Mouse (Mus musculus): Measurements from ENCODE around the gene Reep1. TPM values are rescaled to one million over a fixed set of nuclear protein-coding genes. Genes with fewer than 3 reads are reported as not detected.

Reep1 gene
- polyA plus RNA-seq, 1 experiment from 2014 or later = 13.4 TPM

GRCm38 (mm10) chr6:71695599-71695998, 11.8 kb upstream of the Reep1 start:
- ATAC-seq (no peak), DNase-seq (ENCODE audit: low spot score) (no peak)
- Histone ChIP-seq H3K27ac (ENCODE audit: low read length) (no peak overlapping the region), H3K4me3 (ENCODE audit: low read depth, low read length) (no peak overlapping the region), H3K4me1 (ENCODE audit: insufficient read depth, low read depth, low read length) (no peaks in the 10 kb centered on the region), H3K27me3 (replicated peaks; ENCODE audit: insufficient read depth, low read length) (no peaks in the 10 kb centered on the region), H3K36me3 (ENCODE audit: insufficient read depth, low read length) (no peaks in the 10 kb centered on the region), H3K4me2 (replicated peaks; ENCODE audit: low read depth, low read length) (no peak overlapping the region), H3K9me3 (ENCODE audit: low read length) (no peaks in the 10 kb centered on the region), H3K9ac (replicated peaks; ENCODE audit: low read depth) (no peak overlapping the region)
- TF ChIP-seq EP300 (IDR thresholded peaks at IDR 0.05) = no peak
- no peak for TF ChIP-seq CTCF (IDR thresholded peaks at IDR 0.05)
- WGBS = 73% methylated on average over 3 of the region's 3 CpGs

- Histone ChIP-seq H3K4me2 (replicated peaks; ENCODE audit: low read depth, low read length) (no peak overlapping the region), H3K27me3 (replicated peaks; ENCODE audit: insufficient read depth, low read length) (peaks cover 8% of the 10 kb centered on the region; the same call in 1 of the 2 replicates), H3K36me3 (ENCODE audit: insufficient read depth, low read length) (no peaks in the 10 kb centered on the region), H3K4me1 (ENCODE audit: insufficient read depth, low read depth, low read length) (peaks cover 4% of the 10 kb centered on the region; the same call in 1 of the 2 replicates), H3K27ac (ENCODE audit: low read length) (no peak overlapping the region), H3K9me3 (ENCODE audit: low read length) (no peaks in the 10 kb centered on the region), H3K4me3 (ENCODE audit: low read depth, low read length) (no peak overlapping the region), H3K9ac (replicated peaks; ENCODE audit: low read depth) (no peak overlapping the region)
- ATAC-seq (no peak), DNase-seq (ENCODE audit: low spot score) (no peak)
- no peak for TF ChIP-seq EP300 (IDR thresholded peaks at IDR 0.05)
- TF ChIP-seq CTCF (IDR thresholded peaks at IDR 0.05) = no peak
- WGBS = 80% methylated on average over 12 of the region's 12 CpGs
Observed at GRCm38 (mm10) chr6:71706871-71707270, 490 bp upstream of the Reep1 start.

GRCm38 (mm10) chr6:71708528-71708927, 1.2 kb downstream of the Reep1 start:
- TF ChIP-seq CTCF (IDR thresholded peaks at IDR 0.05) (no peak), EP300 (IDR thresholded peaks at IDR 0.05) (no peak)
- Histone ChIP-seq H3K4me2 (replicated peaks; ENCODE audit: low read depth, low read length) (peak overlapping the region; percentile 87), H3K27ac (ENCODE audit: low read length) (no peak overlapping the region), H3K4me1 (ENCODE audit: insufficient read depth, low read depth, low read length) (peaks cover 4% of the 10 kb centered on the region; the same call in 1 of the 2 replicates), H3K27me3 (replicated peaks; ENCODE audit: insufficient read depth, low read length) (peaks cover 8% of the 10 kb centered on the region; the same call in 1 of the 2 replicates), H3K9ac (replicated peaks; ENCODE audit: low read depth) (peak overlapping the region; percentile 34; the same call in 1 of the 2 replicates), H3K36me3 (ENCODE audit: insufficient read depth, low read length) (no peaks in the 10 kb centered on the region), H3K9me3 (ENCODE audit: low read length) (no peaks in the 10 kb centered on the region), H3K4me3 (ENCODE audit: low read depth, low read length) (peak overlapping the region; percentile 57)
- ATAC-seq (no peak), DNase-seq (ENCODE audit: low spot score) (no peak)
- 5% methylated on average over 3 of the region's 3 CpGs for WGBS

- H3K4me1 ChIP-seq (ENCODE audit: insufficient read depth, low read depth, low read length) = peaks cover 8% of the 10 kb centered on the region; the same call in 1 of the 2 replicates
- no peaks in the 10 kb centered on the region for H3K36me3 ChIP-seq (ENCODE audit: insufficient read depth, low read length)
- H3K4me3 ChIP-seq (ENCODE audit: low read depth, low read length) = no peak overlapping the region
- 58% methylated on average over 3 of the region's 3 CpGs for WGBS
- H3K9ac ChIP-seq (replicated peaks; ENCODE audit: low read depth) = no peak overlapping the region
- DNase-seq (ENCODE audit: low spot score) (peak; percentile 54), ATAC-seq (peak; percentile 47)
- no peak overlapping the region; the same call in 1 of the 2 replicates for H3K4me2 ChIP-seq (replicated peaks; ENCODE audit: low read depth, low read length)
- peak overlapping the region; percentile 29; the same call in 1 of the 2 replicates for H3K27ac ChIP-seq (ENCODE audit: low read length)
- H3K9me3 ChIP-seq (ENCODE audit: low read length) = no peaks in the 10 kb centered on the region
- H3K27me3 ChIP-seq (replicated peaks; ENCODE audit: insufficient read depth, low read length) = peaks cover 8% of the 10 kb centered on the region; the same call in 1 of the 2 replicates
- TF ChIP-seq CTCF (IDR thresholded peaks at IDR 0.05) (no peak), EP300 (IDR thresholded peaks at IDR 0.05) (peak; percentile 86)
Observed at GRCm38 (mm10) chr6:71710323-71710722, 3.0 kb downstream of the Reep1 start.

- DNase-seq (ENCODE audit: low spot score) (no peak), ATAC-seq (no peak)
- WGBS = 51% methylated on average over 5 of the region's 5 CpGs
- H3K9ac ChIP-seq (replicated peaks; ENCODE audit: low read depth) = no peak overlapping the region
- H3K27me3 ChIP-seq (replicated peaks; ENCODE audit: insufficient read depth, low read length) = peaks cover 8% of the 10 kb centered on the region; the same call in 1 of the 2 replicates
- H3K36me3 ChIP-seq (ENCODE audit: insufficient read depth, low read length) = no peaks in the 10 kb centered on the region
- no peak overlapping the region for H3K4me2 ChIP-seq (replicated peaks; ENCODE audit: low read depth, low read length)
- peaks cover 8% of the 10 kb centered on the region; the same call in 1 of the 2 replicates for H3K4me1 ChIP-seq (ENCODE audit: insufficient read depth, low read depth, low read length)
- H3K4me3 ChIP-seq (ENCODE audit: low read depth, low read length) = no peak overlapping the region
- no peak for TF ChIP-seq CTCF (IDR thresholded peaks at IDR 0.05)
- no peaks in the 10 kb centered on the region for H3K9me3 ChIP-seq (ENCODE audit: low read length)
- no peak overlapping the region for H3K27ac ChIP-seq (ENCODE audit: low read length)
Observed at GRCm38 (mm10) chr6:71711201-71711600, 3.8 kb downstream of the Reep1 start.

GRCm38 (mm10) chr6:71713532-71713931, 6.2 kb downstream of the Reep1 start:
- WGBS = 73% methylated on average over 2 of the region's 2 CpGs
- H3K9ac ChIP-seq (replicated peaks; ENCODE audit: low read depth) = no peak overlapping the region
- H3K36me3 ChIP-seq (ENCODE audit: insufficient read depth, low read length) = no peaks in the 10 kb centered on the region
- H3K4me3 ChIP-seq (ENCODE audit: low read depth, low read length) = no peak overlapping the region
- H3K4me1 ChIP-seq (ENCODE audit: insufficient read depth, low read depth, low read length) = peaks cover 6% of the 10 kb centered on the region; the same call in 1 of the 2 replicates
- ATAC-seq (no peak), DNase-seq (ENCODE audit: low spot score) (no peak)
- H3K4me2 ChIP-seq (replicated peaks; ENCODE audit: low read depth, low read length) = no peak overlapping the region
- no peaks in the 10 kb centered on the region for H3K9me3 ChIP-seq (ENCODE audit: low read length)
- no peak overlapping the region for H3K27ac ChIP-seq (ENCODE audit: low read length)
- TF ChIP-seq CTCF (IDR thresholded peaks at IDR 0.05) (0 out of 2 replicates have a peak, but pooled peaks have one; percentile 12), EP300 (IDR thresholded peaks at IDR 0.05) (no peak)
- peaks cover 6% of the 10 kb centered on the region; the same call in 1 of the 2 replicates for H3K27me3 ChIP-seq (replicated peaks; ENCODE audit: insufficient read depth, low read length)

Measured in lung, postnatal 0 days (tissue).